Mouse (Mus musculus) kidney, adult 11 months (tissue): ENCODE results near the gene Trim67.
A peak's percentile ranks its signal among the peaks of the same experiment; 100 is the strongest.

Experiments
- DNase-seq: peaks from one replicate; pipeline ENCODE4 v3.0.0; 2022

Trim67 gene

GRCm38 (mm10) chr8:124795781-124796488, 3.0 kb downstream of the Trim67 start:
- DNase-seq: peak; percentile 29

- DNase-seq: no peak
These were observed 7.7 kb downstream of the Trim67 start for GRCm38 (mm10) chr8:124800542-124800941.

DNA sequence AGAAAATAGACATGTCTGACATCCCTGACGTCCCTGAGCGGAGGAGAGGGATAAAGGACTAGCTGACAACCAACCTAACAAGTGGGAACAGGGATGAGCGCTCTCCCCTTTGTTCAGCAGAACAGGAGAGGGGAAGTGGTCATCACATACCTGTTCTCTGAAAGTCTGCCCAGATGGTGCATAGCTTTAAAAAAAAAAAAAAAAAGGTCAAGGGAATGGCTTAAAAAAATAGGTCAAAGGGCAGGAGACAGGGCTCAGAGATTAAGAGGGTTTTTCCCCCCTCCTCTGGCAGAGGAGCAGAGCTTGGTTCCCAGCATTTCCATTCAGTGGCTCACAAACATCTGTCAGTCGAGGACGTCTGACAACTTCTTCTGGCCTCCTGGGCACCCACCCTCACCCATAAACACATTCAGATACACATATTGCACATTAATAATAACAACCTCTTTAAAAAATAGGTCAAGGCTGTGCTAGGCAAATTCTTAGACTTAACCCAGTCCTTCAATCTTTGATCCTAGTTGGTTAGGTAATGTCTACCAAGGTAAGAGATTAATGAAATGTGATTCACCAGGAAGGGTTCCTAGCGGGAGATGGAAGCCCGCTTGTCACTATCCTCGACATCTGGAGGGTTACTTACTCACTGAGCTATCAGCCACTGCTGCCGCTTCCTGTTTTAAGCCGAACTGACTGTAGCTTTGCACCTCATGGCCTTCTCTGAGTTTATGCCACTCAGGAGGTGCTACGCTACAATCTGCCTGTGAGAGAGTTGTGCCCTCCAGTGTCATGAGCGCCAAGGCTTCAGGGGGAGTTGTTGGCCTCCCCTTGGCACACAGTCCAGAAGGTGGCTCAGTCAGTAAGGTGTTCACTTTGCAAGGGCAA, 11.2 kb downstream of the Trim67 start:
- DNase-seq: no peak

DNA sequence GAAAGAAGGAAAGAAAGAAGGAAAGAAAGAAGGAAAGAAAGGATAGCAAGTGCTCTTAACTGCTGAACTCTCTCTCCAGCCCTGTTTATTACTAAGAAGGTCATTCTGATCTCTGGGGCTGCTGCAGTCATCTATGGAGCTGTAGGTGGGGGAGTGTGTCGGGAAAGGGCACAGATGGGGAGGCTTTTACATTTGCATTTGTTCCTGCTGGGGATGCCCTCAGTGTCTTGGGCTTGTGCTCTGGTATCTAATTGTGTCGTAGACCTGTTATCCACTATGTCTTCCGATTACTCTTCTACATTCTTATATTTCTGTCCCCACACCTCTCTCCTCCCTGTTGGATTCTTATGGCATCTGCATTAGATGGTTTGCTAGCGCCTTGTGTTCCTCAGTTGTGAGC, 13.1 kb downstream of the Trim67 start:
- no peak for DNase-seq

- DNase-seq: no peak
These were observed 16.5 kb downstream of the Trim67 start for GRCm38 (mm10) chr8:124809419-124809818.

- DNase-seq: no peak
These were observed 17.2 kb downstream of the Trim67 start for GRCm38 (mm10) chr8:124810056-124810610.

- peak; percentile 56 for DNase-seq
These were observed 17.9 kb downstream of the Trim67 start for GRCm38 (mm10) chr8:124810689-124811394.

- DNase-seq: no peak
These were observed 20.4 kb downstream of the Trim67 start for GRCm38 (mm10) chr8:124813326-124813725.

DNA sequence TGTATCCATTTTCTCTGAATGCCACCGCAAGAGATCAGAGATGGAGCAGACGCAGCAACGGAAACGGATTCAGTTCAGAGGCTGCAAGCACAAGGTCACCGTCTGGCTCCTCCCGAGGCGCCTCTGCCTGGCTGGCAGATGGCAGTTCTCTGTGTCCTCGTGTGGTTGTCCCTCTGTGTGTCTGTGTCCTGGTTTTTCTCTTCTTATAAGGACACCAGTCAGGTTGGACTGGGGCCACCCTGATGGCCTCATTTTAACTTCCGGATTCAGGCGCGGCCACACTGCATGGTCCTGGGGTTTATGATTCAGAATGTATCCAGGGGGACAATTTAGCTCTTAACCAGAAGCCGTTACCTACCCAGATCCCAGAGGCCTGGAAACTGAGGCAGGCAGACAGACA, 23.0 kb downstream of the Trim67 start:
- DNase-seq: no peak

DNA sequence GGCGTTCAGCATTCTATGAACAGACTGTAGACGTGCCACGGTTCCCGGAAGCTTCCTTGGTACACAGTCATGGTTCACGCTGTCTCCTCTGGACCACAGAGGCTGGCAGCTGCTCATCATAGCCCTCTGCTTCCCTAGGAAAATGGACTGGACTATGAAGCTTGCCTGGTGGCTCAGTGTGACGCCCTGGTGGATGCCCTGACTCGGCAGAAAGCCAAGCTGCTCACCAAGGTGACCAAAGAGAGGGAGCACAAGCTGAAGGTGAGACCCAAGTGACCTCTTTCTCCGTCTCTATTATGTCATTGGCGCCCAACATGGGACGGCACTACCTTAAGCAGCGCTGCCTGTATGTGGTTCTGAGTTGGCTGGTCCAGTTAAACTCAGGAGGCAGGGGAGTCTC, 24.0 kb downstream of the Trim67 start:
- DNase-seq: no peak

GRCm38 (mm10) chr8:124817361-124817760, 24.5 kb downstream of the Trim67 start:
- DNase-seq: peak; percentile 44

GRCm38 (mm10) chr8:124819612-124820115, 26.8 kb downstream of the Trim67 start:
- no peak for DNase-seq

GRCm38 (mm10) chr8:124820125-124820524, 27.2 kb downstream of the Trim67 start:
- peak; percentile 72 for DNase-seq

- DNase-seq: no peak
These were observed 30.6 kb downstream of the Trim67 start for GRCm38 (mm10) chr8:124823497-124823896.

DNA sequence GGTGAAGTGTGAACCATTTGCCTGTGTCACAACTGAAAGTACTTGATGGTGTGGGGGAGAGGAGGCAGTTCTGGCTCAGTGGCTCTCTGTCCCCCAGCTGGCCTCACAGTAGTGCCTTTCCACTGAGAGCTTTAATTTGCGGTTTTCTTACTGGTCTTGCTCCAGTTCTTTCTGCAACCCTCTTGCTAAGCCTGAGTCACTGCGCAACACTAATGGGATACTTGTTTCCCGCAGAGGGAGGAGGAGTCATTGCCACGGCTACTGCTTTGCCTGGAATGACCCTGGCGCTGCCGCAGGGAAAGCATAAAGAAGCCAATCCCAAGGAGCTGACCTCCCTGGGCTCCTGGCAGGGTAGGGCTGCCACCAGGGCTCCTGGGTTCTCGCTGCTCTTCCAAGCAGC, 33.8 kb downstream of the Trim67 start:
- peak; percentile 72 for DNase-seq

DNA sequence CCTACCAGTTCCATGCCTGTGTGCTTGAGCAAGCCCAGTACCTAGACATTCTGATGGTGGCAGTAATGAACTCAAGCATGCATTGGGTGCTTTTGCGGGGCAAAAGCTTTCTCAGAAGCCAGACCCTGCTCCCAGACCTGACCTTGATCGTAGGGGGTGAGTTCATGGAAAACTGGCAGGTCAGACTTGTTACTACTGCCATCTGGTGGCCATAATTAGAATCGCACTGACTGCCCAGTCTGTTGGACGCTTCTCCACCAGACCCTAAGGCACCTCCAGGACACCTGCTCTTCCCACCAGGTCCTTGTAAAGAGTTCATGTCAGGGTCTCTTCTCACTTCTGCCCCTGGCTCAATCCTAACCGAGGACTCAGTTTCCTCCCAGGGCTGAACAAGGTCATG, 34.5 kb downstream of the Trim67 start:
- peak; percentile 58 for DNase-seq

- no peak for DNase-seq
These were observed 35.8 kb downstream of the Trim67 start for GRCm38 (mm10) chr8:124828561-124829240.

DNA sequence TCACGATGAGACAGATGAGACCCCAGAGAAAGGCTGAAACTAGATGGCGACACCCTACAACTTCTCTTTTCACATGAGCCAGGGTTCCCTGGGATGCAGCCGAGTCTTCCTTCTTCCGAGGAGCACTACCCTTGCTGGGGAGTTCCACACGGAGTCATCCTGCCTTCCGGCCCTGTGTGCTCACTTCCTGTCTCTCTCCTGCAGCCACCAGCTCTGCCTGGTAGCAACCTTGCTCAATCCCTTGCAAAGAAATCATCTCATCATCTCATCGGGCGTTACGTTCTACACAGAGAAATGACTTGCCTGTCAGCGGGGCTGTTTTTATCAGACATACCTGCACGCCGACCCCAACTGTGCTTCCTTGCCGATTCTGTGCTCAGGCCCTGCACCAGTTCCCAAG, 37.2 kb downstream of the Trim67 start:
- DNase-seq: no peak

DNA sequence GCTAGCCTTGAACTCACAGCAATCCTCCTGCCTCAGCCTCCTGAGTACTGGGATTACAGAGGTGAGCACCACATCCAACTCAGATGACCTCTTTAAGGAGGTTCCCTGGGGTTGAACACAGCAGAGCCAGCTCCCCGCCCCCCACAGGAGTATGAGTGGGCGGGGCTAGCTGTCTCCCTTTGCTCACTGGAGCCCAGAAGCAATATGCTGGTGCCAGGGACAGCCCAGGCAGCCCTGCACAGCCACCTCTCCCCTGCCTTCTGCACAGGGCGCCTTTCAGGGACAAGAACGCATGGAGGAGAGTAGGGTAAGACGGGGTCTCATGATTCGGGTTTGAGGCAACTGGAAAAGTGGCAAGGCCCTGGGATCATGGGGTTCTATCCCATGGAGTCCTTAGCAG, 38.6 kb downstream of the Trim67 start:
- no peak for DNase-seq

GRCm38 (mm10) chr8:124831941-124832340, 39.0 kb downstream of the Trim67 start:
- no peak for DNase-seq

- DNase-seq: no peak
These were observed 40.7 kb downstream of the Trim67 start for GRCm38 (mm10) chr8:124833430-124834205.

DNA sequence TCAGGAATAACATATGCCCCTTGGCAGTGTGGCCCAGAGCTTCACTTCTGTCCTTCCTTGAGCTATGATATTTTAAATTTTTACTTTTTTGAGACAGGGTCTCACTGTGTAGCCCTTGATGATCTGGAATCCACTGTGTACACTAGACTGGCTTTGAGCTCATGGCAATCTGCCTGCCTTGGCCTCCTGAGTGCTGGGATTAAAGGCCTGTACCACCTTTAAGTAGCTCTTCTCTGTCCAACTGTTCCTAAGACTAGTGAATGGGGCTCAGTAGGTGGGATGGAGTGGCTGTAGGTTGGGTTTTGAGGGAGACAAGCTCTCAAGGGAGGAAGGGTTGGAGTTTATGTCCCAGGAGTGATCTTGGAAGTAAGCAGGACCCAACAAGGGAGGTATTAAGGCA, 43.0 kb downstream of the Trim67 start:
- no peak for DNase-seq
